Mouse (Mus musculus): ENCODE data around the gene Rabep2.

DNA sequence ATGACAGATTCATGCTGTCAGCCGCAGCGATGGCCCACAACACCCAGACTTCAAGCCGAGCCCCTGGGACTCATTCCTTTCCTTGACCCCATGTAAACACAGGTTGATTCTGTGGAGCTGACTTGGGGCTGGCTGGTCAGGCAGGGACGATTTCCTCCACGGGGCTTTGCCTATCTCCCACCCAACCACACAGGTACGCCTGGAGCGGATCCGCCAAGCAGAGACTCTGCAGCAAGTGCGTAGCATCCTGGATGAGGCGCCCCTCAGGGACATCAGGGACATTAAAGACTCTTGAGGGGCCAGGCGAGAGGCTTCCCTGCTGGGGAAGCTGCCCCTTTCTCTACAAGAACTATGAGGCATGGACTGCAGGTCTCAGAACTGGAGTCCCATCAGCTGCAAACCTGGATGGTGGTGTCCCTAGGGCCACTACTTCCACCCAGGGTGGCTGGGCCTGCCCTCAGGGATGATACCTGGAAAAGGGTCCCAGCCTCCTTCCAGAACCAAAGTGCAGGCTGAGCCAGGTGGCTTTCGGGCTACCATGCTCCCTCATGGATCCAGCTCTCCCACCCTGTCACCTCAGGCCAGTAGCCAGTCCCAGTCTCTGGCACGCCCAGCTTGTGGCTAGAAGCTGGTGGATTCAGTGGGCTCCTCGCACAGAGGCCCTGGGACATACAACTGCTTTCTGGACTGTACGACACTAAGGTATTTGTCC lies 16.7 kb downstream of the Rabep2 start:
- TF ChIP-seq CTCF (IDR thresholded peaks at IDR 0.05; ENCODE audit: low read depth), result no peak
- no peak for TF ChIP-seq EP300 (IDR thresholded peaks at IDR 0.05; ENCODE audit: low read depth)
